21 mouse cellular contexts compared by ENCODE assay signal in the genomic region with DNA sequence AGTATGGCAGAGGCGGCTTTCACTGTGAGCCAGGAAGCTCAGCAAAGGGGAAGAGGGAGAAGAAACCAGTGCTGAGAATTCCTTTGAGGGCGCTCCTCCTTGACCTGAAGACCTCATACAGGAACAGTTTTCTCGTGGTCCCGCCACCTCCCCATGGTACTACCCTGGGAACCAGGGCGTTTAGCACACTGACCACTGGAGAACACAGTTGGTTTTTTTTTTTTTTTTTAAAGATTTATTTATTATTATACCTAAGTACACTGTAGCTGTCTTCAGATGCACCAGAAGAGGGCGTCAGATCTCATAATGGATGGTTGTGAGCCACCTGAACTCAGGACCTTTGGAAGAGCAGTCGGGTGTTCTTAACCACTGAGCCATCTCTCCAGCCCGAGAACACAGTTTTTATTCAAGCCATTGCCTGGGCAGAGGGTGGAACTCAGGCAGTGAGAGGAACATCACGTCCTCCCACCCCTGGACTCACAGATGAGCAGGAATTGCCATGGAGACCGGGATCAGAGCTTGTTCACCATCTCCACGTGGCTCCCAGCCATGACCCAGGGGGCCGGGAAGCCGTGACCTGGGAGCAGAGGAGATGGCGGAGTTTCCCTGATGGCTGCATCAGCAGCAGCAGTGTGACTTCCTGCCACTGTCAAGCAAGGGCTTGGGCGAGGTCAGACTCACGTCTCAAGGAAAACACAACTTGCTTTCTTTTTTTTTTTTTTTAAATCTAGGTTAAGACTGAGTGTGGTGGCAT. TPM values are rescaled to one million over a fixed set of nuclear protein-coding genes. Genes with fewer than 3 reads are reported as not detected.
A peak's percentile ranks its signal among the peaks of the same experiment; 100 is the strongest.
DNase-seq lines count a peak whose midpoint lies in the region; ATAC-seq lines count a peak whose summit lies in the region.
"Had no signal": no experiment of that assay in that cellular context is flagged by ENCODE, and none has a peak within 500 bp of the region (broad histone marks: within the 10 kb centered on the region; RNA-seq: fewer than 3 reads in every experiment).

No protein-coding gene starts in this region.

- peak; percentile 74 for ATAC-seq in CD4-positive, CD25-positive, alpha-beta regulatory T cell, adult 4 months
- ATAC-seq in inflammation-experienced regulatory T-cells, adult 6 months, result peak; percentile 74
- ATAC-seq: forebrain, embryonic 14.5 days; intestine, embryonic 16.5 days; liver, embryonic 12.5 days had no signal

- intact Hi-C loops in left cerebral cortex, postnatal 4 days (cut with DNase I), result no loop called here

- DNase-seq in adrenal gland, postnatal 14 days, result peak; percentile 39
- DNase-seq in adrenal gland, postnatal 25 days, result no peak
- DNase-seq in kidney, postnatal 36 days, result peak; percentile 26 to 36
- DNase-seq in kidney, postnatal 4 days, result no peak
- DNase-seq in left cerebral cortex, postnatal 4 days, result no peak
- no peak for DNase-seq in frontal cortex, postnatal 36 days (ENCODE audit: low spot score in 2 of 2)
- DNase-seq: B cell, adult 2 months; cerebellum, adult 11-12 months; thymus, adult 18-20 months had no signal

RNA-seq across cellular contexts. Expression of gene Mip, which starts 3.9 kb away (rescaled TPM):
- not detected in 2 replicates for total RNA-seq in adrenal gland, postnatal 14 days (2021)
- not detected in 2 replicates for total RNA-seq in adrenal gland, postnatal 25 days (2021)
- polyA plus RNA-seq in CD4-positive, CD25-positive, alpha-beta regulatory T cell, adult 4 months (2017; shearing (Covaris generic)), result not detected
- polyA plus RNA-seq in inflammation-experienced regulatory T-cells, adult 6 months (2017; shearing (Covaris generic)), result not detected
- total RNA-seq in left cerebral cortex, postnatal 4 days (2021), result not detected
- total RNA-seq: common myeloid progenitor, adult 5-6 weeks; gastrocnemius, adult 18-20 months; layer of hippocampus, adult 2 months; left cerebral cortex, postnatal 14 days had no signal
- polyA plus RNA-seq: heart, embryonic 11.5 days; liver, embryonic 12.5 days; midbrain, embryonic 11.5 days had no signal

RNA-seq across cellular contexts. Expression of gene Spryd4, which starts 10.1 kb away (rescaled TPM):
- 18.9 and 21.5 TPM in 2 replicates for total RNA-seq in adrenal gland, postnatal 14 days (2021)
- 15.3 and 18.0 TPM in 2 replicates for total RNA-seq in adrenal gland, postnatal 25 days (2021)
- 10 to 100 TPM; 12.2 to 19.6 TPM for polyA plus RNA-seq in CD4-positive, CD25-positive, alpha-beta regulatory T cell, adult 4 months (2017; shearing (Covaris generic))
- 10 to 100 TPM in 2 of 3 experiments, 1 to 10 TPM in 1; 7.1 to 13.6 (median 13.5) TPM for polyA plus RNA-seq in inflammation-experienced regulatory T-cells, adult 6 months (2017; shearing (Covaris generic))
- 10 to 100 TPM; 14.5 to 16.3 TPM for total RNA-seq in left cerebral cortex, postnatal 4 days (2021)

RNA-seq across cellular contexts. Expression of gene Timeless, which starts 10.2 kb away (rescaled TPM):
- total RNA-seq in adrenal gland, postnatal 14 days (2021), result 16.5 and 19.3 TPM in 2 replicates
- total RNA-seq in adrenal gland, postnatal 25 days (2021), result 14.1 and 20.7 TPM in 2 replicates
- 10 to 100 TPM; 28.0 to 42.5 TPM for polyA plus RNA-seq in CD4-positive, CD25-positive, alpha-beta regulatory T cell, adult 4 months (2017; shearing (Covaris generic))
- polyA plus RNA-seq in inflammation-experienced regulatory T-cells, adult 6 months (2017; shearing (Covaris generic)), result 10 to 100 TPM; 23.2 to 45.9 (median 27.2) TPM
- total RNA-seq in left cerebral cortex, postnatal 4 days (2021), result 10 to 100 TPM; 11.1 to 14.7 TPM

RNA-seq across cellular contexts. Expression of gene Gls2, which starts 27.5 kb away (rescaled TPM):
- total RNA-seq in adrenal gland, postnatal 14 days (2021), result 2.9 and 31.3 TPM in 2 replicates
- 1.3 and 5.5 TPM in 2 replicates for total RNA-seq in adrenal gland, postnatal 25 days (2021)
- under 1 TPM in 1 of 2 experiments, not detected in 1; 0.32 TPM for polyA plus RNA-seq in CD4-positive, CD25-positive, alpha-beta regulatory T cell, adult 4 months (2017; shearing (Covaris generic))
- polyA plus RNA-seq in inflammation-experienced regulatory T-cells, adult 6 months (2017; shearing (Covaris generic)), result under 1 TPM in 2 of 3 experiments, not detected in 1; 0.28 to 0.58 TPM
- total RNA-seq in left cerebral cortex, postnatal 4 days (2021), result 1 to 10 TPM; 5.9 to 7.9 TPM

RNA-seq across cellular contexts. Expression of gene Apon, which starts 32.2 kb away (rescaled TPM):
- 2.0 and 46.2 TPM in 2 replicates for total RNA-seq in adrenal gland, postnatal 14 days (2021)
- 0.30 and 2.8 TPM in 2 replicates for total RNA-seq in adrenal gland, postnatal 25 days (2021)
- not detected for polyA plus RNA-seq in CD4-positive, CD25-positive, alpha-beta regulatory T cell, adult 4 months (2017; shearing (Covaris generic))
- polyA plus RNA-seq in inflammation-experienced regulatory T-cells, adult 6 months (2017; shearing (Covaris generic)), result under 1 TPM in 1 of 3 experiments, not detected in 2; 0.34 TPM
- not detected for total RNA-seq in left cerebral cortex, postnatal 4 days (2021)
- total RNA-seq: hematopoietic stem cell, adult 5-6 weeks; layer of hippocampus, adult 2 months; left cerebral cortex, postnatal 14 days had no signal
- polyA plus RNA-seq: forebrain, embryonic 14.5 days had no signal

Comparison
In these comparisons a context has a peak if more than half of its experiments do, and no peak if none do; other contexts are left out.
1. DNase-seq: peak in adrenal gland, postnatal 14 days (single experiment) and kidney, postnatal 36 days (2 of 2); none in adrenal gland, postnatal 25 days (single experiment), kidney, postnatal 4 days (0 of 2), left cerebral cortex, postnatal 4 days (single experiment) and frontal cortex, postnatal 36 days (0 of 2).